Mouse (Mus musculus) liver, embryonic 12.5 days (tissue): ENCODE measurements around the gene Ptrhd1. TPM values are rescaled to one million over a fixed set of nuclear protein-coding genes. Genes with fewer than 3 reads are reported as not detected.

ENCODE experiments used
- ATAC-seq: fragments of 200-750 bp; cut with Nextera tagmentation; 2 replicates; pipeline ENCODE4 v1.8.0; 2017; ENCODE audit warnings: moderate number of reproducible peaks, mild to moderate bottlenecking, moderate library complexity
- H3K27ac ChIP-seq: fragments of 300-500 bp; sonication (generic); 2 replicates; pipeline ENCODE4 v1.5.1; 2016; ENCODE audit warnings: mild to moderate bottlenecking
- H3K27me3 ChIP-seq: fragments of 300-500 bp; sonication (generic); replicated peaks from 2 replicates; pipeline ENCODE4 v1.6.1; 2016; ENCODE audit warnings: mild to moderate bottlenecking, moderate library complexity
- H3K36me3 ChIP-seq: fragments of 300-500 bp; sonication (generic); 2 replicates; pipeline ENCODE4 v1.6.1; 2016; ENCODE audit warnings: mild to moderate bottlenecking, moderate library complexity
- H3K4me1 ChIP-seq: fragments of 300-500 bp; sonication (generic); 2 replicates; pipeline ENCODE4 v1.6.1; 2016
- H3K4me2 ChIP-seq: fragments of 300-500 bp; sonication (generic); 2 replicates; pipeline ENCODE4 v1.6.1; 2016; ENCODE audit warnings: mild to moderate bottlenecking, moderate library complexity
- H3K4me3 ChIP-seq: fragments of 300-500 bp; sonication (generic); 2 replicates; pipeline ENCODE4 v1.5.1; 2016; ENCODE audit warnings: mild to moderate bottlenecking, moderate library complexity
- H3K9ac ChIP-seq: fragments of 300-500 bp; sonication (generic); 2 replicates; pipeline ENCODE4 v1.6.1; 2016; ENCODE audit warnings: mild to moderate bottlenecking, moderate library complexity
- H3K9me3 ChIP-seq: fragments of 300-500 bp; sonication (generic); replicated peaks from 2 replicates; pipeline ENCODE4 v1.6.1; 2016; ENCODE audit warnings: mild to moderate bottlenecking, moderate library complexity
- WGBS: fragments of 180-500 bp; shearing (Covaris S2); methylation state at CpG from one replicate; pipeline ENCODE4 v1.1.7; 2016; ENCODE audit not compliant: insufficient replicate concordance; 5-methylcytosine and 5-hydroxymethylcytosine counted together
- polyA plus RNA-seq: library from polyadenylated mRNA; unstranded; fragments of >200 nt; fragmentation: Nextera tagmentation; extraction: Ambion mirVana; gene quantifications from 2 replicates; pipeline ENCODE4 v1.2.1, GENCODE M21; 2016

The Ptrhd1 gene
- polyA plus RNA-seq, 1 experiment from 2014 or later: 3.5 TPM

- H3K36me3 ChIP-seq: no peaks in the 10 kb centered on the region
- peak; percentile 96 for ATAC-seq
- H3K4me2 ChIP-seq: peak overlapping the region; percentile 32
Measured at GRCm38 (mm10) chr12:4252742-4253655, 19.2 kb downstream of the Ptrhd1 start.

GRCm38 (mm10) chr12:4267765-4268164 is 33.9 kb downstream of the Ptrhd1 start:
- Histone ChIP-seq H3K36me3 (peaks cover 5% of the 10 kb centered on the region; the same call in 1 of the 2 replicates), H3K4me3 (no peak overlapping the region), H3K9me3 (no peaks in the 10 kb centered on the region), H3K27me3 (no peaks in the 10 kb centered on the region), H3K27ac (no peak overlapping the region), H3K4me2 (no peak overlapping the region), H3K9ac (no peak overlapping the region), H3K4me1 (no peaks in the 10 kb centered on the region)
- 80% methylated on average over 4 of the region's 4 CpGs for WGBS
- no peak for ATAC-seq

More at GRCm38 (mm10) chr12:4252742-4253655, 19.2 kb downstream of the Ptrhd1 start:
- Histone ChIP-seq H3K4me1 (peaks cover 24% of the 10 kb centered on the region), H3K27me3 (no peaks in the 10 kb centered on the region), H3K9me3 (no peaks in the 10 kb centered on the region), H3K4me3 (0 out of 2 replicates have a peak overlapping the region, but pooled peaks have one; percentile 17), H3K9ac (no peak overlapping the region), H3K27ac (peak overlapping the region; percentile 67)
- WGBS: 45% methylated on average over 16 of the region's 16 CpGs

DNA sequence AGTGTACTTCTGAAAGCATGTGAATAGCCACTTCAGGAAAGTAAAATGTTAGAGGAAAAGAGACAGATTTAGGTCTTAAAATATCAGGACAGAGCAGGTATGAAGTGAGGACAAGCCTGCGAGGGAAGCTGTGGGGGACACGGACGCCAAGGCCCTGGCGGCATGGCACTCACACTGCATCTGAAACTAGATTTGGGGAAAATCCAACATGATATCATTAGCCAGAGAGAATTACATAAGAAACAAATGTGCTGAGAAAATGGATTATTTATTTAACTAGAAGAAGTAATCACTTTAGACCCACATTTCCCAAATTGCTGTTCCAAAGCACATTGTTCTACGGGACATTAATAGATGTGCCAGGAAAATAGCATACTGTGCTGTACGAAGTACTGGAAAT is 37.3 kb downstream of the Ptrhd1 start:
- H3K4me1 ChIP-seq: no peaks in the 10 kb centered on the region
- no peaks in the 10 kb centered on the region for H3K9me3 ChIP-seq
- no peak for ATAC-seq
- H3K9ac ChIP-seq: no peak overlapping the region
- H3K4me2 ChIP-seq: no peak overlapping the region
- peaks cover 9% of the 10 kb centered on the region for H3K36me3 ChIP-seq
- WGBS: 82% methylated on average over 6 of the region's 6 CpGs
- no peak overlapping the region for H3K27ac ChIP-seq
- no peaks in the 10 kb centered on the region for H3K27me3 ChIP-seq
- H3K4me3 ChIP-seq: no peak overlapping the region

GRCm38 (mm10) chr12:4278978-4279755 is 45.3 kb downstream of the Ptrhd1 start:
- Histone ChIP-seq H3K27ac (no peak overlapping the region), H3K36me3 (peaks cover 4% of the 10 kb centered on the region; the same call in 1 of the 2 replicates), H3K4me3 (no peak overlapping the region), H3K4me1 (peaks cover 16% of the 10 kb centered on the region), H3K27me3 (no peaks in the 10 kb centered on the region), H3K9me3 (no peaks in the 10 kb centered on the region), H3K9ac (no peak overlapping the region), H3K4me2 (no peak overlapping the region)
- ATAC-seq: no peak
- 72% methylated on average over 3 of the region's 3 CpGs for WGBS

GRCm38 (mm10) chr12:4279878-4280277 is 46.1 kb downstream of the Ptrhd1 start:
- ATAC-seq: no peak

DNA sequence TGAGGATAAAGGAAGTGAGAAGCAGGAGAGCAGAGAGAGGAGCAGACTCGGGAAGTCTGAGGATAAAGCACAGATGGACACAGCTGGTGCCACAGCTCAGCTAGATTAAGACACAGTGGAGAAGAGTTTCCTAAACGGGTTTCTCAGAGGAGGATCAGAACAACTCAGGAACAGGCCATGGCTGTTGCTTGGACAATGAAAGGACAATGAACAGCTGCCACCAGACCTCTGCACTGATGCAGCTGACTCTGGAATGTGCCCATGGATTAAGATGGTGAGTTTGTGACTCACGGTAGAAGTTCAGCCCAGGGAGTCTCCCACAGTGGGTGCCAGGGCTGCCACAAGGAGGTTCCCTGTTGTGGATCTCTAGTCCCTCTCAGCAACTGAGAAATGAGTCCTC is 51.4 kb downstream of the Ptrhd1 start:
- 25% methylated on average over 3 of the region's 3 CpGs for WGBS

More at GRCm38 (mm10) chr12:4279878-4280277, 46.1 kb downstream of the Ptrhd1 start:
- H3K36me3 ChIP-seq: no peaks in the 10 kb centered on the region
- no peaks in the 10 kb centered on the region for H3K9me3 ChIP-seq
- no peak overlapping the region for H3K27ac ChIP-seq
- H3K4me1 ChIP-seq: peaks cover 16% of the 10 kb centered on the region
- no peak overlapping the region for H3K4me2 ChIP-seq
- whole genome bisulfite sequencing: 64% methylated on average over 3 of the region's 3 CpGs
- no peak overlapping the region for H3K4me3 ChIP-seq
- H3K9ac ChIP-seq: no peak overlapping the region
- no peaks in the 10 kb centered on the region for H3K27me3 ChIP-seq

More for the DNA sequence above, 51.4 kb downstream of the Ptrhd1 start:
- H3K9me3 ChIP-seq: no peaks in the 10 kb centered on the region
- no peaks in the 10 kb centered on the region for H3K27me3 ChIP-seq
- no peaks in the 10 kb centered on the region for H3K4me1 ChIP-seq
- no peak for ATAC-seq
- H3K4me2 ChIP-seq: no peak overlapping the region
- no peak overlapping the region for H3K9ac ChIP-seq
- H3K4me3 ChIP-seq: no peak overlapping the region
- H3K27ac ChIP-seq: no peak overlapping the region
- H3K36me3 ChIP-seq: no peaks in the 10 kb centered on the region

Other genes with a start within 250 kb of the Ptrhd1 start
- 0.41 and 0.50 TPM in 2 replicates for gene Efr3b, start 195.1 kb upstream of the Ptrhd1 start, polyA plus RNA-seq
- gene Dnajc27, start 151.4 kb upstream of the Ptrhd1 start, polyA plus RNA-seq: 3.5 and 4.2 TPM in 2 replicates
- 2.0 and 2.1 TPM in 2 replicates for gene Adcy3, start 100.9 kb upstream of the Ptrhd1 start, polyA plus RNA-seq
- 13.9 and 17.1 TPM in 2 replicates for gene Cenpo, start 267 bp downstream of the Ptrhd1 start, polyA plus RNA-seq
- 1.9 and 2.3 TPM in 2 replicates for gene Ncoa1, start 243.2 kb downstream of the Ptrhd1 start, polyA plus RNA-seq